Mouse (Mus musculus) erythroblast, embryonic 14.5 days (primary cell): ENCODE data around the gene Pus7l. TPM values are rescaled to one million over a fixed set of nuclear protein-coding genes. Genes with fewer than 3 reads are reported as not detected.

Experiments used
- H3K27me3 ChIP-seq: 2 replicates; pipeline ENCODE4 v1.6.1; 2012; ENCODE audit warnings: inconsistent platforms; ENCODE audit not compliant: control insufficient read depth
- H3K36me3 ChIP-seq: 2 replicates; pipeline ENCODE4 v1.6.1; 2012; ENCODE audit warnings: mild to moderate bottlenecking, inconsistent platforms; ENCODE audit not compliant: control insufficient read depth
- H3K4me1 ChIP-seq: 2 replicates; pipeline ENCODE4 v1.6.1; 2012; ENCODE audit warnings: inconsistent platforms; ENCODE audit not compliant: control insufficient read depth
- H3K4me3 ChIP-seq: replicated peaks from 2 replicates; pipeline ENCODE3; 2012; ENCODE audit warnings: moderate library complexity, mild to moderate bottlenecking, inconsistent platforms
- H3K9me3 ChIP-seq: 2 replicates; pipeline ENCODE4 v1.6.1; 2012; ENCODE audit warnings: low read length, inconsistent platforms, mixed read lengths; ENCODE audit not compliant: control insufficient read depth
- GATA1 ChIP-seq: IDR thresholded peaks from 2 replicates; pipeline ENCODE4 v1.6.1; 2012; ENCODE audit warnings: low read length, inconsistent platforms, mixed read lengths
- TAL1 ChIP-seq: IDR thresholded peaks from 3 replicates; pipeline ENCODE4 v1.6.1; 2012; ENCODE audit warnings: low read length, inconsistent platforms, mixed read lengths
- polyA plus RNA-seq: library from polyadenylated mRNA; stranded (reverse); fragments of >175 nt; gene quantifications from 2 replicates; pipeline ENCODE4 v1.2.3, GENCODE M21; 2012

Pus7l gene
- polyA plus RNA-seq, 1 experiment: 0.07 TPM

DNA sequence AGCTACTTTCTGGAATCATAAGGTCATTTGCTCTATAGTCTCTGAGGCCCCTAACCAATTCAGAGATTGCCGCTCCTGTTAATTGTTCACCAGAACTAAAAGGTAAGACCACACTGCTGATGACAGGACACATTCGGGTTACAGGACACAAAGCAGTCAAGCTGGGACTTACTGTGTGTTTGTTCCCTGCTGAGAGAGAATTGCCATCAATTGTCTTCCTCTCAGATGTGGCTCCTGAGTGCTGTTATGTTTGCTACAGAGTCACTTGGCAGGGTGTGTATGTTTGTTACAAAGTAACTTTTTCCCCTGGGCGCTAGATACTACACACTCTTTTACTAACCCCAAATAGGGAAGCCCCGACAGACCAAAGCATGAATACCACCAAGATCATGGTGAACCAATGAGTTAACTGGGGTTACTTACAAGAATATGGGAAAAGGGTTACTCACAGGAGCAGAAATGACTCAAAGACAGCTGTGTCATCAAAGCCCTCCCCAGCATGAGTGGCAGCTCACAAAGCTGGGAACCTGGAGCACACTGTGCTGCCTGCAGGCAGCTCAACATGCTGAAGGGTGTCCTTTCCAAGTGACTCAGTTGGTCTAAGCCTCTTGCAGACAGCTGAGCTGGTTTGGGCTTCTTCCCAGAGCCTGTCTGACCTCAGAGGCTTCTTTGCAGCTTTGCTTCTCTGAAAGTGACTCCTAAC lies 31.4 kb upstream of the Pus7l start:
- no peak overlapping the region for H3K4me3 ChIP-seq
- no peaks in the 10 kb centered on the region for H3K27me3 ChIP-seq
- no peaks in the 10 kb centered on the region for H3K4me1 ChIP-seq
- H3K9me3 ChIP-seq: no peaks in the 10 kb centered on the region
- TF ChIP-seq TAL1: no peak
- no peak for TF ChIP-seq GATA1
- H3K36me3 ChIP-seq: peaks cover 16% of the 10 kb centered on the region

DNA sequence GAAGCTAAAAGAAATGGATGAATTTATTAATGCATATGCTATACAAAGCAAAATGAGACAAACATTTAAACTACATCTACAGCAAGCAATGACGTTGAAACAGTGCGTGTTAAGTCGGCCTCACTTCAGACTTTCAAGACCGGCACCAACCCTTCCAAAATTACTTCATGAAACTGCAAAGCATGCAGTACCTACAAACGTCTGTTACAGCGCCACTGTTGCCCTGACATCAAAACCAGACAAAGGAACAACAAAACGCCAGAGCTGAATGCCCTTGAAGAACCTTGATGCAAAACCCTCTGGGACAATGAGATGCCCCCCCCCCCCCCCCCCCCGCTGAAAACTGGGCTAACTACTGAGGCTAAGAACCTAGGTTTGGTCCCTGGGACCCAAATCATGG lies 29.4 kb upstream of the Pus7l start:
- Histone ChIP-seq H3K4me1 (no peaks in the 10 kb centered on the region), H3K4me3 (no peak overlapping the region), H3K36me3 (no peaks in the 10 kb centered on the region; the same call in 1 of the 2 replicates), H3K27me3 (no peaks in the 10 kb centered on the region), H3K9me3 (no peaks in the 10 kb centered on the region)
- TF ChIP-seq GATA1 (no peak), TAL1 (no peak)

DNA sequence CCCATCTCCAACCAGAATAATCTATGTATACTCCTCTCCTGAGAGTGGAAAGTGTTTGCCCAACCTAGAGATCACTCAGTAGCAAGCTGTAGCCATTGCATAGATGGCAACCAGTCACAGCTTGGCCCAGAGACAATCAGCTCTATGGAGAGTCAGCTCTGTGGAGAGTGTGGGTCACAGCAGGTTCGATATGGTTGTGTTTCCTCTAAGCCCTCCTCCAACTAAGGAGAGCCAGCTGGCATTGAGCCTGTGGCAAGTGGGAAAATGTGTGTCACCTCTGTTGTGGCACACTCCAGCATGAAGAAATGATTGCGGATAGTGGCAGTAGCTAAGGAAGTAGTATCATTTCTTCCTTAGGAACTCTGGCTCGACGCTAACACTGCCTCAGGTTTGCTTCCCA lies 28.2 kb upstream of the Pus7l start:
- Histone ChIP-seq H3K36me3 (no peaks in the 10 kb centered on the region), H3K4me1 (no peaks in the 10 kb centered on the region), H3K4me3 (no peak overlapping the region), H3K9me3 (no peaks in the 10 kb centered on the region), H3K27me3 (no peaks in the 10 kb centered on the region)
- TF ChIP-seq GATA1: no peak
- TF ChIP-seq TAL1: no peak

GRCm38 (mm10) chr15:94568496-94569182 lies 25.3 kb upstream of the Pus7l start:
- no peaks in the 10 kb centered on the region for H3K4me1 ChIP-seq
- H3K4me3 ChIP-seq: no peak overlapping the region
- no peaks in the 10 kb centered on the region for H3K9me3 ChIP-seq
- H3K36me3 ChIP-seq: no peaks in the 10 kb centered on the region
- no peaks in the 10 kb centered on the region for H3K27me3 ChIP-seq
- TF ChIP-seq GATA1 (no peak), TAL1 (no peak)

DNA sequence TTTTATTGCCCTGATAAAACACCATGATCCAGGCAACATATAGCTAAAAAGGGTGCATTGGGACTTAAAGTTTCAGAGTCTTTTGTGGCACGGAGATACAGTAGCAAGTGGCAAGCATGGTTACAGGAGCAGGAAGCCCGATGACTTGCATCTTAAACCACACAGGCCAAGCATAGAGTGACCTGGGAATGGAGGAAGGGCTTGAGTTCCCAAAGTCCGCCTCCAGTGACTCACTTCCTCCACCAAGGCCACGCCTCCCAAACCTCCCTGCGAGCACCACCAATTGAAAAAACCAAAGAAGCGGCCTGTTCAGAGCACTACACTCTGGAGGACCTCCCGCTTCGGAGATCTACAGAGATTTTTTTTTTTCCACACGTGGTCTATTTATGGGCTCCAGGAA lies 22.5 kb upstream of the Pus7l start:
- H3K4me1 ChIP-seq: no peaks in the 10 kb centered on the region
- no peaks in the 10 kb centered on the region for H3K27me3 ChIP-seq
- no peak overlapping the region for H3K4me3 ChIP-seq
- no peaks in the 10 kb centered on the region for H3K9me3 ChIP-seq
- H3K36me3 ChIP-seq: no peaks in the 10 kb centered on the region
- TF ChIP-seq TAL1 (no peak), GATA1 (no peak)

DNA sequence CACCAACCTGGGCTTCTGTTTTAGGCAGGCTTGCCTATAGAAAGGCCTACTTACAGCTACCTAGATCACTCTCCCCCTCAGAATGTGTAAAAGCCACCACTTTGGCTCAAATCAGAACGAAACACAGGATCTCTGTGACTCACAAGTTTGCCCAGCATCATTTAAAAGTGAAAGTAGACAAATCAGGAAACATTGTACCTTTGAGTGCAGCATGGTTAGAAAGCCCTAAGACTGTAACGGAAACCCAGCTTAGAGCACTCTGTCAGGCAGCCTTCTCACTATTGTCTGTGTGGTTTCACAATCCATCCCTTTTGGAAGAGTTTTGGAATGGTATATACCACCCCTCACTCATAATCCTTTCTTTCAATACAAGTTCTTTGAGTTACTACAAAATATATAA lies 21.6 kb upstream of the Pus7l start:
- Histone ChIP-seq H3K36me3 (no peaks in the 10 kb centered on the region), H3K27me3 (no peaks in the 10 kb centered on the region), H3K4me3 (no peak overlapping the region), H3K4me1 (no peaks in the 10 kb centered on the region), H3K9me3 (no peaks in the 10 kb centered on the region)
- TF ChIP-seq GATA1 (no peak), TAL1 (no peak)

- Histone ChIP-seq H3K27me3 (no peaks in the 10 kb centered on the region), H3K4me3 (no peak overlapping the region), H3K4me1 (no peaks in the 10 kb centered on the region), H3K36me3 (no peaks in the 10 kb centered on the region), H3K9me3 (no peaks in the 10 kb centered on the region)
- TF ChIP-seq TAL1 (no peak), GATA1 (no peak)
Measured at GRCm38 (mm10) chr15:94558895-94559656, 15.7 kb upstream of the Pus7l start.

DNA sequence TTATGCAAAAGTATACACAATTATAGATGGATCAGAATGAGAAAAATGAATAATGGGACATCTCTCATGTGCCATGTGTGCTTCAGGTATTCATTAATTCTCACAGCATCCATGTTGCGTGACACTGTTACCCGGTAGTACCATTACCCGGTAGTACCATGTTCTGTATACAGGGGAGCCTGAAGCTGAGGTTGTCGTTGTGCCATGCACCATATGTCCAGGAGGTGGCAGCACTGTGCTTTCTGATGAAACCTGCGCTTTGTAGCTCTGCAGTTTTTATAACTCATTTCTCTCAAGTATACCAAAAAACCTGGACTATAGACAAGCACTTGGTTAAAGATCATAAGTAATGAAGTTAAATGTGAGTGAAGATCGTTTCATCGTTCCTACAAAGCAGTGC lies 14.1 kb upstream of the Pus7l start:
- Histone ChIP-seq H3K9me3 (no peaks in the 10 kb centered on the region; the same call in 1 of the 2 replicates), H3K4me3 (no peak overlapping the region), H3K4me1 (no peaks in the 10 kb centered on the region), H3K36me3 (no peaks in the 10 kb centered on the region), H3K27me3 (no peaks in the 10 kb centered on the region)
- TF ChIP-seq GATA1 (no peak), TAL1 (no peak)

DNA sequence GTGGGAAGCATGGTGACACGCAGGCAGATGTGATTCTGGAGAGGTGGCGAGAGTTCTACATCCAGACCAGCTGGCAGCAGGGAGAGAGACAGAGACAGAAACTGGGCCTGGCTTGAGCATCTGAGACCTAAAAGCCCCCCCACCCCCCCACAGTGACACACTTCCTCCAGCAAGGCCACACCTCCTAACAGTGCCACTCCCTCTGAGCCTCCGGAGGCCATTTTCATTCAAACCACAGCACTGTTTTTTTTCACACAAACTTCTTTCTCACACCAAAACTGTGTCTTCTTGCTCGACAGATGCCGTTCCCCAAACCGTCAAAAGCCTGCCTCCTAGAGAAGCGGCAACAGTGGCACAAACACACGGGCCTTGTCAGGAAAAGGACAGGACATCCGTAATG lies 10.2 kb upstream of the Pus7l start:
- H3K36me3 ChIP-seq: no peaks in the 10 kb centered on the region
- no peak overlapping the region for H3K4me3 ChIP-seq
- no peaks in the 10 kb centered on the region; the same call in 1 of the 2 replicates for H3K9me3 ChIP-seq
- H3K27me3 ChIP-seq: no peaks in the 10 kb centered on the region
- TF ChIP-seq GATA1 (no peak), TAL1 (no peak)
- H3K4me1 ChIP-seq: no peaks in the 10 kb centered on the region
